Mouse (Mus musculus) limb, embryonic 13.5 days (tissue): ENCODE data around the gene Kcnh6. TPM values are rescaled to one million over a fixed set of nuclear protein-coding genes. Genes with fewer than 3 reads are reported as not detected.
A peak's percentile ranks its signal among the peaks of the same experiment; 100 is the strongest.

ENCODE experiments used
- ATAC-seq: fragments of 200-750 bp; cut with Nextera tagmentation; 2 replicates; pipeline ENCODE4 v1.8.0; 2017; ENCODE audit warnings: low read depth, moderate number of reproducible peaks, moderate TSS enrichment; ENCODE audit not compliant: low FRiP score
- H3K27ac ChIP-seq: fragments of 300-500 bp; sonication (generic); 2 replicates; pipeline ENCODE4 v1.5.1; 2015; ENCODE audit warnings: inconsistent platforms, mild to moderate bottlenecking, moderate library complexity
- H3K27me3 ChIP-seq: fragments of 300-500 bp; sonication (generic); 2 replicates; pipeline ENCODE4 v1.6.1; 2015; ENCODE audit warnings: mild to moderate bottlenecking, inconsistent platforms
- H3K36me3 ChIP-seq: fragments of 300-500 bp; sonication (generic); 2 replicates; pipeline ENCODE4 v1.6.1; 2015; ENCODE audit warnings: inconsistent platforms, mild to moderate bottlenecking, moderate library complexity
- H3K4me1 ChIP-seq: fragments of 300-500 bp; sonication (generic); 2 replicates; pipeline ENCODE4 v1.6.1; 2015; ENCODE audit warnings: inconsistent platforms
- H3K4me2 ChIP-seq: fragments of 300-500 bp; sonication (generic); replicated peaks from 2 replicates; pipeline ENCODE4 v1.6.1; 2015; ENCODE audit warnings: inconsistent platforms, mild to moderate bottlenecking, moderate library complexity
- H3K4me3 ChIP-seq: fragments of 300-500 bp; sonication (generic); 2 replicates; pipeline ENCODE4 v1.5.1; 2015; ENCODE audit warnings: moderate library complexity, mild to moderate bottlenecking, inconsistent platforms
- H3K9ac ChIP-seq: fragments of 300-500 bp; sonication (generic); 2 replicates; pipeline ENCODE4 v1.6.1; 2015; ENCODE audit warnings: mild to moderate bottlenecking, inconsistent platforms
- H3K9me3 ChIP-seq: fragments of 300-500 bp; sonication (generic); 2 replicates; pipeline ENCODE4 v1.6.1; 2016; ENCODE audit warnings: inconsistent platforms
- WGBS: fragments of 180-500 bp; shearing (Covaris S2); methylation state at CpG from one replicate; pipeline ENCODE4 v1.1.7; 2015; 5-methylcytosine and 5-hydroxymethylcytosine counted together
- polyA plus RNA-seq: library from polyadenylated mRNA; unstranded; fragments of >200 nt; fragmentation: Nextera tagmentation; extraction: Ambion mirVana; gene quantifications from 2 replicates; pipeline ENCODE4 v1.2.1, GENCODE M21; 2015

Gene Kcnh6
- polyA plus RNA-seq, result 0.22 and 0.23 TPM in 2 replicates

GRCm38 (mm10) chr11:106007821-106008220 lies at the start of gene Kcnh6:
Kcnh6 (plus strand) TSS chr11:106008124.
- ATAC-seq, result peak; percentile 59; the same call in 1 of the 2 replicates
- H3K4me1 ChIP-seq, result peaks cover 7% of the 10 kb centered on the region
- H3K4me3 ChIP-seq, result peak within 1 kb of the TSS; percentile 28
- no peaks in the 10 kb centered on the region for H3K9me3 ChIP-seq
- no peaks in the 10 kb centered on the region for H3K36me3 ChIP-seq
- peaks cover 26% of the 10 kb centered on the region for H3K27me3 ChIP-seq
- H3K9ac ChIP-seq, result no peak within 1 kb of the TSS
- 0% methylated on average over 25 of the region's 25 CpGs for WGBS
- H3K4me2 ChIP-seq, result peak within 1 kb of the TSS; percentile 62
- no peak within 1 kb of the TSS for H3K27ac ChIP-seq

DNA sequence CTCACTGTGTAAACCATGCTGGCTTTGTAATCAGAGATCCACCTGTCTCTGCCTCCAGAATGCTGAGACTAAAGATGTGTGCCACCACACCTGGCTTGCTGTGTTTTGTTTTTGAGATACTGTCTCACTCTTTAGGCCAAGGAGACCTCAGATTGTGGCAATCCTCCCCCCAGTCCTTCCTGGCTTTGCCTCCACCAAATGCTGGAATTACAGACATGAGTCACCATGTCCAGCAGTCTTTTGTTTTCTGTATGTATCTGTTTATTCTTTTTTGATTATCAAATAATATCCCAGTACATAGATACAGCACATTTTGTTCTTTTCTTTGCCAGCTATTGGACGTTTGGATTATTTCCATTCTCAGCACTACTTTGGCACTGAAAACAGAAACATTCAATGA lies 49.4 kb upstream of the Kcnh6 start:
- no peak for ATAC-seq
- H3K9me3 ChIP-seq, result no peaks in the 10 kb centered on the region
- peaks cover under 1% of the 10 kb centered on the region; the same call in 1 of the 2 replicates for H3K4me1 ChIP-seq
- no peak overlapping the region for H3K4me3 ChIP-seq
- H3K27ac ChIP-seq, result no peak overlapping the region
- 51% methylated on average over 1 of the region's 1 CpGs for WGBS
- H3K4me2 ChIP-seq, result no peak overlapping the region
- no peaks in the 10 kb centered on the region for H3K36me3 ChIP-seq
- H3K9ac ChIP-seq, result no peak overlapping the region
- no peaks in the 10 kb centered on the region for H3K27me3 ChIP-seq

GRCm38 (mm10) chr11:105959355-105959754 lies 48.6 kb upstream of the Kcnh6 start:
- Histone ChIP-seq H3K36me3 (no peaks in the 10 kb centered on the region), H3K4me2 (no peak overlapping the region), H3K4me1 (no peaks in the 10 kb centered on the region), H3K9ac (no peak overlapping the region), H3K4me3 (no peak overlapping the region), H3K9me3 (no peaks in the 10 kb centered on the region), H3K27me3 (no peaks in the 10 kb centered on the region), H3K27ac (no peak overlapping the region)
- WGBS, result 59% methylated on average over 17 of the region's 17 CpGs
- no peak for ATAC-seq

DNA sequence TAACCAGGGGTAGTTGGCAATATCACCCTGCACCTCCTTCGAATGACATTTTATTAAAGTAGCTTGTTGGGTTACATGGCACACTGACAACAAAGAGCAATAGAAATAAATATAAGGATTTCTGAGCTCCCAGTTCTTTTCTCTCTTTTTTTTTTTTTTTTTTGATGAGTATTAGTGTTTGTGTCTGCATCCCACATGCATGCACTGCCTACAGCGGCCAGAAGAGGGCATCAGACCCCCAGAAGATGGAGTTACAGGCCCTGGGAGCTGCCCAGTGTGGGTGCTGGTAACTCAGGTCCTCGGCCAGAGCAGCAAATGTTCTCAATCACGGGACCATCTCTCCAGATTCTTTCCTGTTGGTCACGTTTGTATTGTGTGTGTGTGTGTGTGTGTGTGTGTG lies 43.2 kb upstream of the Kcnh6 start:
- ATAC-seq, result no peak
- H3K4me2 ChIP-seq, result no peak overlapping the region
- peaks cover 42% of the 10 kb centered on the region for H3K27me3 ChIP-seq
- WGBS, result 69% methylated on average over 5 of the region's 5 CpGs
- H3K4me1 ChIP-seq, result peaks cover 9% of the 10 kb centered on the region
- no peaks in the 10 kb centered on the region for H3K36me3 ChIP-seq
- H3K9ac ChIP-seq, result no peak overlapping the region
- no peak overlapping the region for H3K27ac ChIP-seq
- H3K9me3 ChIP-seq, result no peaks in the 10 kb centered on the region
- no peak overlapping the region for H3K4me3 ChIP-seq

DNA sequence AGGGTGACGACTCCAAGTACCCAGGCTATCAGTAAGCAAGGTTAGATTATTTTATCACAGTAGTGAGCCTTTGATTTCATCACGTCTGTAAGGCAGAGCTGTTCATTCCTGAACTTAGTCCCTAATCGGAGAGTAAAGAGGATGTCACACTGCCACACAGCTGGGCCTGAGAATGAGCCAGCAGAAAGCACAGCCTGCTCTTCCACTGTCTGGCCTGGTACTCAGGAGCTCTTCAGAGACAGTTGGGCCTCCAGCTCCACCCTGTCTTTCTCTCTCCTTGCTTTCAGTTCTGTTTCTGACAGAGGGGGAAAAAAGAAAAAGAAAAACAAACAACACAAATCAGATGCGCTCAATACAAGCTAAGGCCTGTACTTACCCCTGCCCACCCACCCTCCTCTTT lies 41.6 kb upstream of the Kcnh6 start:
- no peak overlapping the region for H3K9ac ChIP-seq
- H3K4me3 ChIP-seq, result no peak overlapping the region
- 56% methylated on average over 4 of the region's 4 CpGs for WGBS
- peaks cover 9% of the 10 kb centered on the region for H3K4me1 ChIP-seq
- ATAC-seq, result no peak
- no peak overlapping the region for H3K4me2 ChIP-seq
- no peaks in the 10 kb centered on the region for H3K36me3 ChIP-seq
- no peak overlapping the region for H3K27ac ChIP-seq
- peaks cover 55% of the 10 kb centered on the region for H3K27me3 ChIP-seq
- H3K9me3 ChIP-seq, result no peaks in the 10 kb centered on the region

GRCm38 (mm10) chr11:105967741-105968574 lies 40.0 kb upstream of the Kcnh6 start, which contains the start of gene Ace:
Ace (plus strand) TSS chr11:105967945.
- WGBS, result under 1% methylated on average over 73 of the region's 76 CpGs
- H3K36me3 ChIP-seq, result no peaks in the 10 kb centered on the region
- peaks cover 9% of the 10 kb centered on the region for H3K4me1 ChIP-seq
- peak within 1 kb of the TSS; percentile 99 for H3K4me2 ChIP-seq
- H3K27me3 ChIP-seq, result peaks cover 61% of the 10 kb centered on the region
- peak within 1 kb of the TSS; percentile 63 for H3K4me3 ChIP-seq
- ATAC-seq, result peak; percentile 48
- peak within 1 kb of the TSS; percentile 67 for H3K9ac ChIP-seq
- H3K9me3 ChIP-seq, result no peaks in the 10 kb centered on the region
- H3K27ac ChIP-seq, result no peak within 1 kb of the TSS

DNA sequence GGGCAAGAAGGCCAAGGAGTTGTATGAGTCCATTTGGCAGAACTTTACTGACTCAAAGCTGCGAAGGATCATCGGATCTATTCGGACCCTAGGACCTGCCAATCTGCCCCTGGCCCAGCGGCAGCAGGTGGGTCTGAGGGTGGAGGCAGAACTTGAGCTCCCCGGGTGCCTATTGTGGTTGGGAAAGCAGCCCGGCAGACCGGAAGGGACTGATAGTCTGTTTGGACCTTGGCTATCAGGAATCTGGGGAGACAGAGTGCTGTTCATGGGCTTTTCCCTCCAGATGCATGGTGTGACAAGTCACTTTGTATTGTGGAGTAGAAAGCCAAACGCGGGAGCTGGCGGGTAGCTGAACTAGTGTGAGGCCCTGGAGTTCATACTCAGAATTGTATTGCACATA lies 39.0 kb upstream of the Kcnh6 start:
- H3K27ac ChIP-seq, result no peak overlapping the region
- peak overlapping the region; percentile 63; the same call in 1 of the 2 replicates for H3K4me3 ChIP-seq
- no peaks in the 10 kb centered on the region for H3K36me3 ChIP-seq
- H3K9me3 ChIP-seq, result no peaks in the 10 kb centered on the region
- no peak overlapping the region for H3K9ac ChIP-seq
- H3K27me3 ChIP-seq, result peaks cover 67% of the 10 kb centered on the region
- H3K4me2 ChIP-seq, result no peak overlapping the region
- no peak for ATAC-seq
- H3K4me1 ChIP-seq, result peaks cover 9% of the 10 kb centered on the region
- 60% methylated on average over 10 of the region's 10 CpGs for WGBS

DNA sequence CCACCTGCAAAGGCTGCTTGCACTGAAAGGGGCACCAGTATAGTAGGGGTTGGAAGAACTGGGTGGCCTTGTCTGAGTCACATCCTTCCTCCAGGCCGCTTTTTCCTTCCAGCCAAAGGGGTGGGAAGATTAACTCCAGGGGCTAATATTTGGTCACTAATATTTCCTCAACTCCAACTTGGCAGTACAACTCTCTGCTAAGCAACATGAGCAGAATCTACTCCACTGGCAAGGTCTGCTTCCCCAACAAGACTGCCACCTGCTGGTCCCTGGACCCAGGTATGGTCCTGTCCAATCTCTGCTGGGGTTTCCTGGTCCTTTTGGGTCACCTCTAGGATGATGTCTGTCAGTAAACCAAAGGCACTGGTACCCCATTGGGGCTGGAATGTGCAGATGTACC lies 38.4 kb upstream of the Kcnh6 start:
- WGBS, result 56% methylated on average over 1 of the region's 1 CpGs
- H3K27me3 ChIP-seq, result peaks cover 68% of the 10 kb centered on the region

DNA sequence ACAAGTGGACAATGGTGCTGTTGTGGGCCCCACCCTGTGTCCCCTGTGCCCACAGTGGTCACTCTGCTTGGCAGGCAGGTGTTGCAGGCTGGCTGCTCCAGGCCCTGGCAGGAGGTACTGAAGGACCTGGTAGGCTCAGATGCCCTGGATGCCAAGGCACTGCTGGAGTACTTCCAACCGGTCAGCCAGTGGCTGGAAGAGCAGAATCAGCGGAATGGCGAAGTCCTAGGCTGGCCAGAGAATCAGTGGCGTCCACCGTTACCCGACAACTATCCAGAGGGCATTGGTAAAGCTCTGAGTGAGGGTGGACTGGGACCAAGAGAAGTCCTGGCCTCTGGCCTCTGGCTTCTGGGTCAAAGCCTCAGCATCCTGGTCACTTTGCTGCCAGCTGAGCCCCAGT lies 33.3 kb upstream of the Kcnh6 start:
- 87% methylated on average over 6 of the region's 6 CpGs for WGBS
- no peak overlapping the region for H3K4me3 ChIP-seq
- H3K4me1 ChIP-seq, result no peaks in the 10 kb centered on the region
- H3K27me3 ChIP-seq, result peaks cover 27% of the 10 kb centered on the region
- ATAC-seq, result no peak
- H3K9me3 ChIP-seq, result no peaks in the 10 kb centered on the region
- H3K27ac ChIP-seq, result no peak overlapping the region
- H3K9ac ChIP-seq, result no peak overlapping the region
- no peaks in the 10 kb centered on the region for H3K36me3 ChIP-seq
- H3K4me2 ChIP-seq, result no peak overlapping the region

More for the DNA sequence above, 38.4 kb upstream of the Kcnh6 start:
- H3K4me1 ChIP-seq, result peaks cover 9% of the 10 kb centered on the region
- no peak overlapping the region for H3K9ac ChIP-seq
- no peak for ATAC-seq
- H3K4me3 ChIP-seq, result no peak overlapping the region
- no peak overlapping the region for H3K4me2 ChIP-seq
- no peaks in the 10 kb centered on the region for H3K36me3 ChIP-seq
- no peaks in the 10 kb centered on the region for H3K9me3 ChIP-seq
- no peak overlapping the region for H3K27ac ChIP-seq

DNA sequence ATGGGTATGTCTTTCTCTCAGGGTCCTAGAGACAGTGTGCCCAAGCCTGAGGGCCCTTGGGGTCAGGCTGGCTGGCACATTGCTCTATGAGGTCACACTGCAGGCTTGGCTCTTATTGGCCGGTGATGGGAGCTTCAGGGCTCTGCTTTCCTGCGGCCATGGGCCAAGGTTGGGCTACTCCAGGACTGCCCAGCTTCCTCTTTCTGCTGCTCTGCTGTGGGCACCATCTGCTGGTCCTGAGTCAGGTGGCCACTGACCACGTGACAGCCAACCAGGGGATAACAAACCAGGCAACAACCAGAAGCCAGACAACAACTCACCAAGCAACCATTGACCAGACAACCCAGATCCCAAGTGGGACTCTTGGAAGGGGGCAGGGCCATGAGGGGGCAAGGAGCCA lies 32.9 kb upstream of the Kcnh6 start:
- Histone ChIP-seq H3K36me3 (no peaks in the 10 kb centered on the region), H3K27ac (no peak overlapping the region), H3K4me2 (no peak overlapping the region), H3K27me3 (peaks cover 22% of the 10 kb centered on the region), H3K9ac (no peak overlapping the region), H3K9me3 (no peaks in the 10 kb centered on the region), H3K4me1 (no peaks in the 10 kb centered on the region), H3K4me3 (no peak overlapping the region)
- no peak for ATAC-seq
- WGBS, result 69% methylated on average over 3 of the region's 3 CpGs

GRCm38 (mm10) chr11:105975636-105976035 lies 32.3 kb upstream of the Kcnh6 start:
- ATAC-seq, result no peak
- WGBS, result 89% methylated on average over 5 of the region's 5 CpGs
- Histone ChIP-seq H3K9ac (no peak overlapping the region), H3K4me2 (no peak overlapping the region), H3K9me3 (no peaks in the 10 kb centered on the region), H3K27ac (no peak overlapping the region), H3K36me3 (no peaks in the 10 kb centered on the region), H3K4me1 (no peaks in the 10 kb centered on the region), H3K4me3 (no peak overlapping the region), H3K27me3 (peaks cover 17% of the 10 kb centered on the region)

GRCm38 (mm10) chr11:105978232-105978631 lies 29.7 kb upstream of the Kcnh6 start:
- H3K27me3 ChIP-seq, result peaks cover 5% of the 10 kb centered on the region; the same call in 1 of the 2 replicates
- WGBS, result 80% methylated on average over 2 of the region's 2 CpGs
- H3K36me3 ChIP-seq, result no peaks in the 10 kb centered on the region
- no peak for ATAC-seq
- no peak overlapping the region for H3K9ac ChIP-seq
- no peak overlapping the region for H3K27ac ChIP-seq
- no peak overlapping the region for H3K4me3 ChIP-seq
- no peaks in the 10 kb centered on the region for H3K9me3 ChIP-seq
- H3K4me2 ChIP-seq, result no peak overlapping the region
- no peaks in the 10 kb centered on the region for H3K4me1 ChIP-seq
